Mouse (Mus musculus) A20 (cell line): ENCODE data around the gene Tubal3.
A peak's percentile ranks its signal among the peaks of the same experiment; 100 is the strongest.
"Not testable (repeated sequence)": the region's sequence is repeated elsewhere in the genome, so short reads cannot be mapped to it uniquely, and the experiment has no call there.

Experiments
- DNase-seq: peaks from one replicate; pipeline ENCODE4 v3.0.0-alpha.2; 2011; ENCODE audit warnings: low read depth, low spot score

Gene Tubal3

GRCm38 (mm10) chr13:3917571-3918311 is at the start of gene Tubal3, which contains the start of gene Net1:
Gene Tubal3 (plus strand): TSS chr13:3918274.
Gene Net1 (minus strand): TSS chr13:3918220.
- peak; percentile 93 for DNase-seq

GRCm38 (mm10) chr13:3869901-3870300 is 48.2 kb upstream of the Tubal3 start:
- no peak for DNase-seq

- DNase-seq: no peak
Observed at GRCm38 (mm10) chr13:3872832-3873231, 45.2 kb upstream of the Tubal3 start.

GRCm38 (mm10) chr13:3876448-3876847 is 41.6 kb upstream of the Tubal3 start:
- DNase-seq: no peak

GRCm38 (mm10) chr13:3877185-3877584 is 40.9 kb upstream of the Tubal3 start:
- DNase-seq: no peak

- no peak for DNase-seq
Observed at GRCm38 (mm10) chr13:3877679-3878220, 40.3 kb upstream of the Tubal3 start.

- no peak for DNase-seq
Observed at GRCm38 (mm10) chr13:3886663-3887062, 31.4 kb upstream of the Tubal3 start.

- no peak for DNase-seq
Observed at GRCm38 (mm10) chr13:3889111-3889510, 29.0 kb upstream of the Tubal3 start.

- DNase-seq: peak; percentile 71
Observed at GRCm38 (mm10) chr13:3890061-3890460, 28.0 kb upstream of the Tubal3 start.

GRCm38 (mm10) chr13:3891479-3892087 is 26.5 kb upstream of the Tubal3 start:
- peak; percentile 27 for DNase-seq

GRCm38 (mm10) chr13:3892601-3893000 is 25.5 kb upstream of the Tubal3 start:
- DNase-seq: peak; percentile 47

- DNase-seq: peak; percentile 94
Observed at GRCm38 (mm10) chr13:3893126-3893734, 24.8 kb upstream of the Tubal3 start.

- no peak for DNase-seq
Observed at GRCm38 (mm10) chr13:3894549-3894948, 23.5 kb upstream of the Tubal3 start.

GRCm38 (mm10) chr13:3895397-3895980 is 22.6 kb upstream of the Tubal3 start:
- DNase-seq: no peak

- DNase-seq: no peak
Observed at GRCm38 (mm10) chr13:3896032-3896431, 22.0 kb upstream of the Tubal3 start.

GRCm38 (mm10) chr13:3896913-3897312 is 21.2 kb upstream of the Tubal3 start:
- peak; percentile 83 for DNase-seq

GRCm38 (mm10) chr13:3898202-3898601 is 19.9 kb upstream of the Tubal3 start:
- DNase-seq: not testable (repeated sequence)

- no peak for DNase-seq
Observed at GRCm38 (mm10) chr13:3899301-3899700, 18.8 kb upstream of the Tubal3 start.

GRCm38 (mm10) chr13:3907151-3907696 is 10.8 kb upstream of the Tubal3 start:
- peak; percentile 59 for DNase-seq

- DNase-seq: peak; percentile 70
Observed at GRCm38 (mm10) chr13:3908262-3908661, 9.8 kb upstream of the Tubal3 start.

GRCm38 (mm10) chr13:3910356-3910755 is 7.7 kb upstream of the Tubal3 start:
- DNase-seq: no peak

GRCm38 (mm10) chr13:3913504-3913903 is 4.6 kb upstream of the Tubal3 start:
- DNase-seq: no peak
